Mouse (Mus musculus) frontal cortex, postnatal 36 days (tissue): ENCODE data around the gene Arhgap21.
A peak's percentile ranks its signal among the peaks of the same experiment; 100 is the strongest.
"Not testable (repeated sequence)": the region's sequence is repeated elsewhere in the genome, so short reads cannot be mapped to it uniquely, and the experiment has no call there.

Experiments used
- DNase-seq, 2 experiments: peaks; one replicate each; pipeline ENCODE4 v3.0.0; 2022; ENCODE audit warnings: low spot score in 2 of 2

The Arhgap21 gene

DNA sequence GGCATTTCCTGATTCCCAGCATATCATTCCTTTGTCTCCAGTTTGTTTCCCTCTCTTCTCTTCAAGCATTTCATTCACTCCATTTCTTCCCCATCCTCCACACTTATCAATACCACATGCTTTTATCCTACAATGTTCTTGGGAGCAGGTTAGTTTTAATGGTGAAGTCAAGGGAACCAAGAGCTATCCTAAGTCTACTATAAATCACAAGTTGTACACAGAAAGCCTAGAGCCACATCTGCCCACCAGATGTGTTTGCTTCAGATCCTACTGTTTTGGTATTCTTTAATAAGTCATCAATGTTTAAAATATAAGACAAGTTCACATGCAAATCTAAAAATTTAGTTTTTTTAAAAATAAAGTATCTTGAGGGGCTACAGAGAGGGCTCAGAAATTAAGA, 27.6 kb downstream of the Arhgap21 start:
- DNase-seq: no peak

- DNase-seq: no peak
Measured at GRCm38 (mm10) chr2:20939367-20939766, 29.3 kb downstream of the Arhgap21 start.

- no peak for DNase-seq
Measured at GRCm38 (mm10) chr2:20936609-20937221, 32.0 kb downstream of the Arhgap21 start.

GRCm38 (mm10) chr2:20934406-20934805, 34.3 kb downstream of the Arhgap21 start:
- DNase-seq: no peak

DNA sequence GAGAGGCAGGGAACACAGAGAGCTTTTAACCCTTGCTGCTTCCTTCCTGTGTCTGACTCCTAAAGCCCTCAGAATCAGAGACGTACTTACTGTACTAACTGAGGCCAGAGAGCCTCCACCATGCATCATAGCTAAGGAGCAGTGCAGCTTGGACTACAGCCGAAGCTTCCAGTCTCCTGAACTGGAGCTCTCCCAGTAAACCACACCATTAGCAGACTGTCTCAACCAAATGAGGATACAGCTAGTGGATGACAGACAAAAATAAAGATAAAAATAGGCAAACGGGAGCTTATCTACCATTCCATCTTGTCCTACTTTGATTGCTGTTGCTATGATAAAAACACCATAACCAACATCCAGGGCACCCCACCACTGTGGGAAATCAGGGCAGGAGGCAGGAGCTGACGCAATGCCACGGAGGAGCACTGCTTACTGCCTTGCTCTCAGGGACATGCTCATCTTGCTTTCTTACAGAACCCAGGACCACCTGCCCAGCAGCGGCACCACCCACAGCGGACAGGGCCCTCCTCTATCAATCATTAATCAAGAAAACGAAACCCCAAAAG, 35.9 kb downstream of the Arhgap21 start:
- no peak for DNase-seq

GRCm38 (mm10) chr2:20931761-20932160, 36.9 kb downstream of the Arhgap21 start:
- DNase-seq: not testable (repeated sequence)

DNA sequence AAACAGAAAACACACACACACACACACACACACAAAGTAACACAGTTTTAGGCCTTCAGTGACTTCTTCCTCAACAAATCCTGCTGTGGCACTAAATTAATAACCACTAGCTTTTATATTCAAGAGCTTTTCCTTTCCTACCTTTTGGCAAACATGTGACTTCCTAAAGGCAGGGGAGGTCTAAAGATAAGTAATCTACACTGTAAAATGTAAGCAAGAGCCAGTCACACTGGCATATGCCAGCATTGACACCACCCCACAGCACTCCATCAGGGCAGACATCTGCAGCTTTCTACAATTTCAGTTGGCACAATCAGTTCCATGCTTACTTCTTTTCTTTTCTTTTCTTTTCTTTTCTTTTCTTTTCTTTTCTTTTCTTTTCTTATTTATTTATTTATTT, 40.2 kb downstream of the Arhgap21 start:
- no peak for DNase-seq

- no peak for DNase-seq
Measured at GRCm38 (mm10) chr2:20924938-20925337, 43.7 kb downstream of the Arhgap21 start.

GRCm38 (mm10) chr2:20922366-20922765, 46.3 kb downstream of the Arhgap21 start:
- DNase-seq: no peak

- DNase-seq: no peak
Measured at GRCm38 (mm10) chr2:20921558-20921957, 47.1 kb downstream of the Arhgap21 start.

- no peak for DNase-seq
Measured at GRCm38 (mm10) chr2:20921021-20921420, 47.7 kb downstream of the Arhgap21 start.

GRCm38 (mm10) chr2:20914531-20915320, 54.0 kb downstream of the Arhgap21 start:
- DNase-seq: no peak

GRCm38 (mm10) chr2:20913019-20913415, 55.7 kb downstream of the Arhgap21 start:
- DNase-seq: no peak

GRCm38 (mm10) chr2:20912348-20913018, 56.2 kb downstream of the Arhgap21 start:
- no peak for DNase-seq

GRCm38 (mm10) chr2:20910446-20910845, 58.2 kb downstream of the Arhgap21 start:
- DNase-seq: no peak

DNA sequence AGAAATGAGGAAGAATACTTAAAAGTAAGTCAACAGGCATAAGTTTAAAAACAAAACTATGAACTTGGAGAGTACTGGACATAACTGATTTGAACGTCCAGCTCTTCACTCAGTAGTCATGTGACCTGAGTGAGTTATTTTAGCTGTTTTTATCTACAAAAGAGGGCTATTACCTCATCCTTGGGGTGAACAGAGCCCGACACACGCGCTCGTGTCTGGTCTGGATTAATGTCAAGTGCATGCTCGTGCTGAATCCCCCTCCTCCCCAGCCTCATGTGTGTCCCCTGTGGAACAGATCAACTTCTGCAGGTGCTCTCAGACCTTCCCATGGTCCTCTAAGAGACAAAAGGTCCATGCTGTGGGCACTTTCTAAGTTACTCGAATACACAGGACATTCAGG, 59.3 kb downstream of the Arhgap21 start:
- DNase-seq: no peak

- DNase-seq: no peak
Measured at GRCm38 (mm10) chr2:20907291-20907690, 61.4 kb downstream of the Arhgap21 start.

- DNase-seq: peak in 1 of 2 experiments; percentile 25
Measured at GRCm38 (mm10) chr2:20905411-20905810, 63.3 kb downstream of the Arhgap21 start.

GRCm38 (mm10) chr2:20902981-20903645, 65.6 kb downstream of the Arhgap21 start:
- DNase-seq: peak in 1 of 2 experiments; percentile 31

- no peak for DNase-seq
Measured at GRCm38 (mm10) chr2:20901916-20902315, 66.8 kb downstream of the Arhgap21 start.

GRCm38 (mm10) chr2:20899301-20899700, 69.4 kb downstream of the Arhgap21 start:
- no peak for DNase-seq

- peak; percentile 68 to 85 for DNase-seq
Measured at GRCm38 (mm10) chr2:20898684-20899083, 70.0 kb downstream of the Arhgap21 start.
